Mouse (Mus musculus) erythroblast, embryonic 14.5 days (primary cell): ENCODE data around the gene Akap2. TPM values are rescaled to one million over a fixed set of nuclear protein-coding genes. Genes with fewer than 3 reads are reported as not detected.
"Not testable (repeated sequence)": the region's sequence is repeated elsewhere in the genome, so short reads cannot be mapped to it uniquely, and the experiment has no call there.

ENCODE experiments used
- H3K27me3 ChIP-seq: 2 replicates; pipeline ENCODE4 v1.6.1; 2012; ENCODE audit warnings: inconsistent platforms; ENCODE audit not compliant: control insufficient read depth
- H3K36me3 ChIP-seq: 2 replicates; pipeline ENCODE4 v1.6.1; 2012; ENCODE audit warnings: mild to moderate bottlenecking, inconsistent platforms; ENCODE audit not compliant: control insufficient read depth
- H3K4me1 ChIP-seq: 2 replicates; pipeline ENCODE4 v1.6.1; 2012; ENCODE audit warnings: inconsistent platforms; ENCODE audit not compliant: control insufficient read depth
- H3K4me3 ChIP-seq: replicated peaks from 2 replicates; pipeline ENCODE3; 2012; ENCODE audit warnings: moderate library complexity, mild to moderate bottlenecking, inconsistent platforms
- H3K9me3 ChIP-seq: 2 replicates; pipeline ENCODE4 v1.6.1; 2012; ENCODE audit warnings: low read length, inconsistent platforms, mixed read lengths; ENCODE audit not compliant: control insufficient read depth
- GATA1 ChIP-seq: IDR thresholded peaks from 2 replicates; pipeline ENCODE4 v1.6.1; 2012; ENCODE audit warnings: low read length, inconsistent platforms, mixed read lengths
- TAL1 ChIP-seq: IDR thresholded peaks from 3 replicates; pipeline ENCODE4 v1.6.1; 2012; ENCODE audit warnings: low read length, inconsistent platforms, mixed read lengths
- polyA plus RNA-seq: library from polyadenylated mRNA; stranded (reverse); fragments of >175 nt; gene quantifications from 2 replicates; pipeline ENCODE4 v1.2.3, GENCODE M21; 2012

The Akap2 gene
- polyA plus RNA-seq, 1 experiment = under 0.01 TPM

- Histone ChIP-seq H3K4me1 (no peaks in the 10 kb centered on the region), H3K27me3 (no peaks in the 10 kb centered on the region), H3K4me3 (no peak overlapping the region), H3K36me3 (no peaks in the 10 kb centered on the region), H3K9me3 (0 out of 2 replicates have a peak, but pooled peaks cover 4% of the 10 kb centered on the region)
- no peak for TF ChIP-seq GATA1
- TF ChIP-seq TAL1 = no peak
Observed at GRCm38 (mm10) chr4:57879804-57880357, 162.4 kb downstream of the Akap2 start.

- Histone ChIP-seq H3K4me1 (no peaks in the 10 kb centered on the region), H3K27me3 (no peaks in the 10 kb centered on the region), H3K4me3 (no peak overlapping the region), H3K36me3 (no peaks in the 10 kb centered on the region), H3K9me3 (0 out of 2 replicates have a peak, but pooled peaks cover 4% of the 10 kb centered on the region)
- TF ChIP-seq GATA1 (no peak), TAL1 (no peak)
Observed at GRCm38 (mm10) chr4:57883520-57884421, 166.3 kb downstream of the Akap2 start.

GRCm38 (mm10) chr4:57884511-57884910, 167.1 kb downstream of the Akap2 start:
- H3K4me3 ChIP-seq = no peak overlapping the region
- H3K36me3 ChIP-seq = no peaks in the 10 kb centered on the region
- H3K9me3 ChIP-seq = 0 out of 2 replicates have a peak, but pooled peaks cover 4% of the 10 kb centered on the region
- no peaks in the 10 kb centered on the region for H3K4me1 ChIP-seq
- H3K27me3 ChIP-seq = no peaks in the 10 kb centered on the region
- no peak for TF ChIP-seq TAL1
- no peak for TF ChIP-seq GATA1

- no peaks in the 10 kb centered on the region for H3K36me3 ChIP-seq
- H3K4me1 ChIP-seq = no peaks in the 10 kb centered on the region
- no peaks in the 10 kb centered on the region for H3K27me3 ChIP-seq
- H3K4me3 ChIP-seq = no peak overlapping the region
- TF ChIP-seq GATA1 (no peak), TAL1 (no peak)
- H3K9me3 ChIP-seq = 0 out of 2 replicates have a peak, but pooled peaks cover 4% of the 10 kb centered on the region
Observed at GRCm38 (mm10) chr4:57885186-57885585, 167.7 kb downstream of the Akap2 start.

- Histone ChIP-seq H3K4me3 (no peak overlapping the region), H3K4me1 (no peaks in the 10 kb centered on the region)
Observed at GRCm38 (mm10) chr4:57886066-57886887, 168.8 kb downstream of the Akap2 start.

GRCm38 (mm10) chr4:57886888-57887230, 169.4 kb downstream of the Akap2 start:
- Histone ChIP-seq H3K4me1 (no peaks in the 10 kb centered on the region), H3K4me3 (no peak overlapping the region), H3K27me3 (no peaks in the 10 kb centered on the region), H3K9me3 (0 out of 2 replicates have a peak, but pooled peaks cover 4% of the 10 kb centered on the region), H3K36me3 (no peaks in the 10 kb centered on the region)
- TF ChIP-seq TAL1 = no peak

More at GRCm38 (mm10) chr4:57886066-57886887, 168.8 kb downstream of the Akap2 start:
- Histone ChIP-seq H3K9me3 (0 out of 2 replicates have a peak, but pooled peaks cover 4% of the 10 kb centered on the region), H3K36me3 (no peaks in the 10 kb centered on the region), H3K27me3 (no peaks in the 10 kb centered on the region)
- TF ChIP-seq GATA1 = no peak
- no peak for TF ChIP-seq TAL1

- no peaks in the 10 kb centered on the region for H3K36me3 ChIP-seq
- H3K9me3 ChIP-seq = no peaks in the 10 kb centered on the region
- no peaks in the 10 kb centered on the region for H3K4me1 ChIP-seq
- no peak overlapping the region for H3K4me3 ChIP-seq
- H3K27me3 ChIP-seq = no peaks in the 10 kb centered on the region
- TF ChIP-seq GATA1 (no peak), TAL1 (no peak)
Observed at GRCm38 (mm10) chr4:57888246-57888645, 170.8 kb downstream of the Akap2 start.

- H3K36me3 ChIP-seq, H3K27me3 ChIP-seq, H3K9me3 ChIP-seq, H3K4me3 ChIP-seq, H3K4me1 ChIP-seq: not testable (repeated sequence)
Observed at GRCm38 (mm10) chr4:57888978-57889377, 171.5 kb downstream of the Akap2 start.

GRCm38 (mm10) chr4:57889773-57890172, 172.3 kb downstream of the Akap2 start:
- TF ChIP-seq GATA1 (no peak), TAL1 (no peak)
- H3K27me3 ChIP-seq = no peaks in the 10 kb centered on the region
- no peaks in the 10 kb centered on the region for H3K4me1 ChIP-seq
- H3K36me3 ChIP-seq = no peaks in the 10 kb centered on the region
- no peaks in the 10 kb centered on the region for H3K9me3 ChIP-seq
- H3K4me3 ChIP-seq = no peak overlapping the region
